ENCODE assay signal across 21 mouse cellular contexts in the genomic region with DNA sequence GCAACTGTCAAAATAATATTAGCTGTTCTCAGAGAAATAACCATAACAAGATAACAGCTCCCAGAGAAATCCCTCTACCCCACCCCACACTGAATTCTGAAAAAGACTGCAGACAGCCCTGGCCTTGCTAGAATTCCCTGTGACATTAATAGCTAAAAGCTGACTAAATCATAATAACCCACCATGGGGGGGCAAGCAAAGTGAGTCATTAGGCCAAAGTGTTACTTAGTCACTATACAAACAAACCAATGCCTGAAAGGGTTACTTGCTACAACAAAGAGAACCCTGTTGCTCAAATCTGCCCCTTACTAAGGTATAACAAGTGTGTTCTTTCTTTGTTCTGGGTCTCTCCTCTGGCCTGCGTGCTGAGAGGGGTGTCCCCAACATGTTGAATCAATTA.
"Had no signal": no experiment of that assay in that cellular context is flagged by ENCODE, and none has a peak within 500 bp of the region (broad histone marks: within the 10 kb centered on the region; RNA-seq: fewer than 3 reads in every experiment).

No protein-coding gene starts in this region.

- DNase-seq: gastrocnemius, postnatal 14 days; gastrocnemius, postnatal 36 days; heart, adult 18-20 months; heart, postnatal 10 days; heart, postnatal 36 days; kidney, adult 11 months; kidney, adult 2 months; kidney, adult 9 months; kidney, postnatal 14 days; kidney, postnatal 36 days; layer of hippocampus, adult 9-11 months; layer of hippocampus, postnatal 36 days; left cerebral cortex, postnatal 4 days had no signal

- H3K27me3 ChIP-seq: heart, embryonic 12.5 days; hindbrain, embryonic 13.5 days; hindbrain, embryonic 15.5 days; kidney, embryonic 15.5 days; limb, embryonic 13.5 days; limb, embryonic 15.5 days; liver, embryonic 12.5 days had no signal

- H3K4me3 ChIP-seq: heart, embryonic 10.5 days; heart, embryonic 12.5 days; hindbrain, embryonic 13.5 days; hindbrain, embryonic 15.5 days; kidney, embryonic 15.5 days; limb, embryonic 13.5 days; limb, embryonic 15.5 days; liver, embryonic 12.5 days had no signal

- H3K36me3 ChIP-seq: heart, embryonic 10.5 days; heart, embryonic 12.5 days; hindbrain, embryonic 13.5 days; hindbrain, embryonic 15.5 days; kidney, embryonic 15.5 days; limb, embryonic 13.5 days; limb, embryonic 15.5 days; liver, embryonic 12.5 days had no signal
